Mouse (Mus musculus): ENCODE measurements around the gene Gm45233. TPM values are rescaled to one million over a fixed set of nuclear protein-coding genes. Genes with fewer than 3 reads are reported as not detected.

Gene Gm45233
- polyA plus RNA-seq, 1 experiment from 2014 or later: 0.48 TPM

Small RNA genes lying within 50 kb of the gene (microRNA-seq; reads per million reads assigned to microRNA genes)
- not detected for gene Mir7051

Other genes with a start within 250 kb of the Gm45233 start
- 17.8 and 19.5 TPM in 2 replicates for gene Zfp715, start 130.8 kb upstream of the Gm45233 start, polyA plus RNA-seq (2015; fragmentation: Nextera tagmentation; extraction: Ambion mirVana)
- 0.12 and 0.22 TPM in 2 replicates for gene Siglecf, start 92.8 kb upstream of the Gm45233 start, polyA plus RNA-seq (2015; fragmentation: Nextera tagmentation; extraction: Ambion mirVana)
- 0.08 TPM in 1 of 2 replicates, not detected in the other for gene Siglecg, start 35.9 kb upstream of the Gm45233 start, polyA plus RNA-seq (2015; fragmentation: Nextera tagmentation; extraction: Ambion mirVana)
- gene Lim2, start 16.5 kb upstream of the Gm45233 start, polyA plus RNA-seq (2015; fragmentation: Nextera tagmentation; extraction: Ambion mirVana): not detected in 2 replicates
- not detected in 2 replicates for gene Nkg7, start 7.1 kb upstream of the Gm45233 start, polyA plus RNA-seq (2015; fragmentation: Nextera tagmentation; extraction: Ambion mirVana)
- gene Cldnd2, start 3.3 kb upstream of the Gm45233 start, polyA plus RNA-seq (2015; fragmentation: Nextera tagmentation; extraction: Ambion mirVana): not detected in 2 replicates
- gene Etfb, start within 50 bp of the Gm45233 start, polyA plus RNA-seq (2015; fragmentation: Nextera tagmentation; extraction: Ambion mirVana): 142 TPM in 2 replicates
- gene Vsig10l, start 19.0 kb downstream of the Gm45233 start, polyA plus RNA-seq (2015; fragmentation: Nextera tagmentation; extraction: Ambion mirVana): 7.8 and 10.3 TPM in 2 replicates
- gene Iglon5, start 45.9 kb downstream of the Gm45233 start, polyA plus RNA-seq (2015; fragmentation: Nextera tagmentation; extraction: Ambion mirVana): 6.3 and 7.5 TPM in 2 replicates
- 0.04 TPM in 1 of 2 replicates, not detected in the other for gene 4931406B18Rik, start 61.8 kb downstream of the Gm45233 start, polyA plus RNA-seq (2015; fragmentation: Nextera tagmentation; extraction: Ambion mirVana)
- 0.35 and 1.1 TPM in 2 replicates for gene Cd33, start 100.3 kb downstream of the Gm45233 start, polyA plus RNA-seq (2015; fragmentation: Nextera tagmentation; extraction: Ambion mirVana)
- gene Zfp658, start 118.1 kb downstream of the Gm45233 start, polyA plus RNA-seq (2015; fragmentation: Nextera tagmentation; extraction: Ambion mirVana): 10.3 and 11.1 TPM in 2 replicates
- 16.4 and 17.7 TPM in 2 replicates for gene Zfp719, start 135.5 kb downstream of the Gm45233 start, polyA plus RNA-seq (2015; fragmentation: Nextera tagmentation; extraction: Ambion mirVana)
- gene Zfp819, start 163.0 kb downstream of the Gm45233 start, polyA plus RNA-seq (2015; fragmentation: Nextera tagmentation; extraction: Ambion mirVana): 0.46 TPM in 1 of 2 replicates, not detected in the other
- not detected in 2 replicates for gene Ceacam18, start 190.6 kb downstream of the Gm45233 start, polyA plus RNA-seq (2015; fragmentation: Nextera tagmentation; extraction: Ambion mirVana)
- 0.24 and 0.28 TPM in 2 replicates for gene Siglece, start 216.0 kb downstream of the Gm45233 start, polyA plus RNA-seq (2015; fragmentation: Nextera tagmentation; extraction: Ambion mirVana)
- gene Ctu1, start 227.9 kb downstream of the Gm45233 start, polyA plus RNA-seq (2015; fragmentation: Nextera tagmentation; extraction: Ambion mirVana): 20.3 and 21.8 TPM in 2 replicates
- gene Klk14, start 246.3 kb downstream of the Gm45233 start, polyA plus RNA-seq (2015; fragmentation: Nextera tagmentation; extraction: Ambion mirVana): not detected in 2 replicates